Mouse (Mus musculus): ENCODE measurements around the gene B3galt4. TPM values are rescaled to one million over a fixed set of nuclear protein-coding genes. Genes with fewer than 3 reads are reported as not detected.

B3galt4 gene
- polyA plus RNA-seq, 1 experiment from 2014 or later, result 10.4 TPM

DNA sequence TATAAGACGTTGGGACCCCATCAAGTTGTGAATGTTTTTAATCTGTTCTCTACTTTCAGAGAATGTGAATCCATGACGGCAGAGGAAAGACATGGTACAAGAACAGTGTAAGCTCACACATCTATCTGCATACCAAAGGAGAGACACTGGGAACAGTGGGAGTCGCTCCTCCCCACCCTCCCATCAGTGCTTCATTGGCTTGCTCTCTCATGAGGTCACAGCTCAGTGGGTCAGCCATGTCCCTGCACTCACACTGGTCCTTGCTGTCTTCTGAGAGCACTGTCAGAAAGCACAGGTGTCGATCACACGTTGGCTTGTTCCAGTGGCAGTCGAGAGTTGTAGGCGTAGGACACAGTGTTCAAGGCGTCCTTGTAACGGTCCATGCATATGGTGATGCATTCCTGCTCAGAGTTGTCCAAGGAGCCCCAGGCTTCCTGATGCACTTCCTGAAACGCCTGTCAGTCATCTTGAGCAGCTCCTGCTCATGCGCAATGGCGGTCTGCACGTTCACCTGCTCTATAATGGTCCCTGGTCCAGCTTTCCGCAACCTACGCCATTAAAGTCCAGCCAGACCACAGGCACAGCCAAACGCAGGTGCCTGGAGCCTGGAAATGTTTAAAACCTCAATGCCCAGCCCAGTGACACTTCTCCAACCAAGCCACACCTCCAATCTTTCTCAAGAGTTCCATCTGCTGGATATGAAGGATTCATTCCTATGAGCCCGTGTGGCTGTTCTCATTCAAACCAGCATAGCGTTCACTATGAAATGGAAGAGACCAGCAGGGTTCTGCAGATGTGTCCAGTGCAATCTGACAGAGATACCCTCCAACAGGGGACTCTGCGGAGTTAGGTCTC lies 29.1 kb upstream of the B3galt4 start:
- Histone ChIP-seq H3K9ac (replicated peaks) (no peak overlapping the region), H3K4me3 (peak overlapping the region; percentile 59; the same call in 1 of the 2 replicates), H3K27me3 (peaks cover 45% of the 10 kb centered on the region), H3K36me3 (no peaks in the 10 kb centered on the region), H3K9me3 (no peaks in the 10 kb centered on the region), H3K4me2 (replicated peaks) (peak overlapping the region; percentile 54; the same call in 1 of the 2 replicates), H3K27ac (replicated peaks) (peak overlapping the region; percentile 97), H3K4me1 (peaks cover 20% of the 10 kb centered on the region)
- no peak for ATAC-seq (replicated peaks)
- 80% methylated on average over 19 of the region's 19 CpGs for WGBS

DNA sequence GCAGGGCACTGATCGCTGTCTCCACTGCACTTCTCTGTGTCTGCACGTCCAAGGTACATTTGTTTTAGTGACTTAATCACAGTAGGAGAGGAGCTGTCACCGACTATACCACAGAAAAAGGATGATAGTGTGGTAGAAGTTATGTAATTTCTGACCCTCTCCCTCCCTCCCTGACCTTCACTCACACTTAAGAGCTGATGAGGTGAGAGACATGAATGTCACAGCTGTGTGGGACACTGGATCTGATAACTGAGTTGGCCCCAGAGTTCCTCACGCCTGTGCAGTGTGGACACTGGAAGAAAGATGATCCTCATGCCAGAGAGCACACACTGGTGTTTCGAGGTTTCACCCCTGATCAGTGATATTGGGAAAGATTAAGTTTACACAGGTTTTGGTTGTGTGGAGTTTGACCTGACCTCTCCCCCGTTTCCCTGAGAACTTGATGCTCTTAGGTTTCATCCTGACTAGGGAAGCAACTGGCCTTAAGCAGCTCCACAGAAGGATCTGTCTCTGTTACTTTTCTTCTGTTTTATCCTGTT lies 28.3 kb upstream of the B3galt4 start:
- H3K4me3 ChIP-seq, result no peak overlapping the region
- WGBS, result 79% methylated on average over 6 of the region's 6 CpGs
- H3K9me3 ChIP-seq, result no peaks in the 10 kb centered on the region
- H3K36me3 ChIP-seq, result no peaks in the 10 kb centered on the region
- H3K4me2 ChIP-seq (replicated peaks), result no peak overlapping the region
- no peak overlapping the region for H3K27ac ChIP-seq (replicated peaks)
- H3K9ac ChIP-seq (replicated peaks), result no peak overlapping the region
- H3K27me3 ChIP-seq, result peaks cover 45% of the 10 kb centered on the region
- H3K4me1 ChIP-seq, result peaks cover 20% of the 10 kb centered on the region
- ATAC-seq (replicated peaks), result no peak

DNA sequence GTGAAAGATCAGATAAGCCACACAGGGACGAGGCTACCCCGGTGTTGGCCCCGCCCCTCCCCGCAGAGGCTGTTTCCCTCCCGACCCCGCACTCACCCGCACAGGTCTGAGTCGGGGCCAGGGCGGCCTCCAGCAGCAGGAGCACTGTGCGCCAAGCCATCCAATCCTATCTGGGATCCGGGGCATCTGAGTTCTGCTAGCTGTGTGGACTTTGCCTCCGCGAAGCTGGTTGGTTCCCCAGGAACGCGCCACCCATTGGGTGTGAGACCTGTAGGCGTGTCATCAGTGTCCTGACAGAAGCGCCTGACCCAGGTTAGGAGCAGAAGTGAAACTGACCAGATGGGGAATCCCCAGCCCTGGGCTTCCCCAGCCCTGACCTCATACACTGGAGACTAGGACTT lies 27.3 kb upstream of the B3galt4 start:
- H3K4me1 ChIP-seq, result peaks cover 20% of the 10 kb centered on the region
- H3K9me3 ChIP-seq, result no peaks in the 10 kb centered on the region
- H3K27me3 ChIP-seq, result peaks cover 45% of the 10 kb centered on the region
- no peak overlapping the region for H3K9ac ChIP-seq (replicated peaks)
- peak overlapping the region; percentile 35 for H3K4me3 ChIP-seq
- no peak for ATAC-seq (replicated peaks)
- no peaks in the 10 kb centered on the region for H3K36me3 ChIP-seq
- peak overlapping the region; percentile 52 for H3K4me2 ChIP-seq (replicated peaks)
- no peak overlapping the region for H3K27ac ChIP-seq (replicated peaks)
- WGBS, result under 1% methylated on average over 17 of the region's 17 CpGs

DNA sequence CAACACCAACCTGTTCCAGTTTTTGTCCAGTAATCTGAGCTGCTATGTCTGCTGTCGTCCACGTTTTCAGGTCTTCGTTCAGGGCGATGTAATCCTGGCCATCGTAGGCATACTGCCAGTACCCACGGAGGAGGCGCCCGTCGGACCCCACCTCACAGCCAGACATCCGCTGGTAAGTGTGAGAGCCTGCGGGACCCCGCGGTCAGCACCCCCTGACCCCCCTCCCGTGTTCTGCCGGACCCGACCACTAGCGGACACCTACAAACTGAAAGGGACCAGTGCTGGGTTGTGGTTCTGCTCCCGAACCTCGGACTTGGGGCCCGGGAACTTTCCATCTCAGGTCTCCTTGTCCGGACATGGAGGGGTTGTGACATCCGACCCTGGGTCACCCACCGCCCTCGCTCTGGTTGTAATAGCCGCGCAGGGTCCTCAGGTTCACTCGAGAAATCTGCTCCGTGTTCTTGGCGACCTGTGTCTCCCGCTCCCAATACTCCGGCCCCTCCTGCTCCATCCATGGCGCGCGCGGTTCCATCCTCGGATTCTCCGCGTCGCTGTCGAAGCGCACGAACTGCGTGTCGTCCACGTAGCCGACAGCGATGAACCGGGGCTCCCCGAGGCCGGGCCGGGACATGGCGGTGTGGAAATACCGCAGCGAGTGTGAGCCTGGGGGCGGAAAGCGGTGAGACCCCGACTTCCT lies 26.7 kb upstream of the B3galt4 start:
- no peak for ATAC-seq (replicated peaks)
- Histone ChIP-seq H3K9me3 (no peaks in the 10 kb centered on the region), H3K27me3 (peaks cover 45% of the 10 kb centered on the region), H3K27ac (replicated peaks) (no peak overlapping the region), H3K9ac (replicated peaks) (peak overlapping the region; percentile 30; the same call in 1 of the 2 replicates), H3K36me3 (no peaks in the 10 kb centered on the region), H3K4me2 (replicated peaks) (peak overlapping the region; percentile 52), H3K4me3 (peak overlapping the region; percentile 35), H3K4me1 (peaks cover 20% of the 10 kb centered on the region)
- WGBS, result 2% methylated on average over 57 of the region's 57 CpGs

DNA sequence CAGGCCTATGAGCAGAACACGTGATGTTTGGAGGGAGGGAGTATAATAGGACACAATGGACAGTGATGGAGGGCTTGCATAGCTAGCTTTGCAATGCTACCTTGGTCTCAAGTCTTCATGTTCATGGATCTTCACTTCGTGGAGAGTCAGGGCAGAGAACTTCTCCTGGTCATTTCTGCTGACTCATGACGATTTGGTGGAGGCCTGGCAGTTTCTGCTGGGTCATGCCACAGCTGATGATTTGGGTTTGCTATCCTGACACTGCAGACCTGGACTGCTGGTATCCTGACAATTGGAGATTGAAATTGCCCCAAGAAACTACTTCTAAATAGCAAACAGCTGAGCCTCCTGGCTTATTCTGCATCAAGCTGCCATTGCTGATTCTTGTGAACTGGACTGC lies 22.3 kb upstream of the B3galt4 start:
- WGBS, result 64% methylated on average over 3 of the region's 3 CpGs
- Histone ChIP-seq H3K4me3 (no peak overlapping the region), H3K9me3 (no peaks in the 10 kb centered on the region), H3K27ac (replicated peaks) (no peak overlapping the region), H3K4me1 (peaks cover 5% of the 10 kb centered on the region), H3K4me2 (replicated peaks) (no peak overlapping the region), H3K36me3 (no peaks in the 10 kb centered on the region), H3K27me3 (peaks cover 31% of the 10 kb centered on the region), H3K9ac (replicated peaks) (no peak overlapping the region)
- no peak for ATAC-seq (replicated peaks)

GRCm38 (mm10) chr17:33972691-33973090 lies 21.4 kb upstream of the B3galt4 start:
- Histone ChIP-seq H3K4me3 (no peak overlapping the region), H3K27ac (replicated peaks) (no peak overlapping the region), H3K27me3 (peaks cover 22% of the 10 kb centered on the region), H3K36me3 (no peaks in the 10 kb centered on the region), H3K4me2 (replicated peaks) (no peak overlapping the region), H3K9me3 (no peaks in the 10 kb centered on the region), H3K9ac (replicated peaks) (no peak overlapping the region), H3K4me1 (no peaks in the 10 kb centered on the region)
- ATAC-seq (replicated peaks), result no peak
- WGBS, result 12% methylated on average over 1 of the region's 1 CpGs

DNA sequence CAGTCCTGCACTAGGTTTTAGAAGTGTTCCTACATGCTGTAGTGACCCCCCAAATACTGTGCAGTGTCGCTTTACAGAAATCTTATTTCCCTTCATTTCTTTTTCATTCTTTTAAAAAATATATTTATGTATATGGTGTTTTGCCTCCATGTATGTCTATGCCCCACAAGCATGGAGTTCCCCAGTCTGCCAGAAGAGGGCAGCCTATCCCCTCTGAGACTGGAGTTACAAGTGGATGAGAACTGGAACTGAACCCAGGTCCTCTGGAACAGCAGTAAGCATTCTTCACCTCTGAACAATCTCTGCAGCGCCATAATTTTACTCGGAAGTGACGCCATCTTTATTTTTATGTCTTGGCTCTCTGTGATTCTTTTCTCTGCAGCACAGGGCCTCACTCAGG lies 18.1 kb upstream of the B3galt4 start:
- H3K4me3 ChIP-seq, result no peak overlapping the region
- H3K9me3 ChIP-seq, result no peaks in the 10 kb centered on the region
- no peak overlapping the region for H3K4me2 ChIP-seq (replicated peaks)
- ATAC-seq (replicated peaks), result no peak
- no peak overlapping the region for H3K9ac ChIP-seq (replicated peaks)
- 77% methylated on average over 4 of the region's 4 CpGs for WGBS
- no peaks in the 10 kb centered on the region for H3K4me1 ChIP-seq
- H3K36me3 ChIP-seq, result peaks cover 18% of the 10 kb centered on the region
- H3K27ac ChIP-seq (replicated peaks), result no peak overlapping the region
- H3K27me3 ChIP-seq, result peaks cover 5% of the 10 kb centered on the region; the same call in 1 of the 2 replicates

GRCm38 (mm10) chr17:33968927-33969326 lies 17.6 kb upstream of the B3galt4 start:
- Histone ChIP-seq H3K4me3 (no peak overlapping the region), H3K27ac (replicated peaks) (no peak overlapping the region), H3K9me3 (no peaks in the 10 kb centered on the region), H3K9ac (replicated peaks) (no peak overlapping the region), H3K4me2 (replicated peaks) (no peak overlapping the region), H3K4me1 (no peaks in the 10 kb centered on the region), H3K27me3 (peaks cover 5% of the 10 kb centered on the region; the same call in 1 of the 2 replicates), H3K36me3 (peaks cover 18% of the 10 kb centered on the region)
- peak; percentile 71 for ATAC-seq (replicated peaks)
- 31% methylated on average over 5 of the region's 5 CpGs for WGBS

- Histone ChIP-seq H3K4me1 (no peaks in the 10 kb centered on the region), H3K9ac (replicated peaks) (no peak overlapping the region), H3K9me3 (no peaks in the 10 kb centered on the region), H3K27ac (replicated peaks) (no peak overlapping the region), H3K4me3 (no peak overlapping the region), H3K36me3 (peaks cover 21% of the 10 kb centered on the region), H3K27me3 (peaks cover 5% of the 10 kb centered on the region; the same call in 1 of the 2 replicates), H3K4me2 (replicated peaks) (no peak overlapping the region)
- 5% methylated on average over 9 of the region's 9 CpGs for WGBS
- peak; percentile 70 for ATAC-seq (replicated peaks)
Observed at GRCm38 (mm10) chr17:33968489-33968888, 17.2 kb upstream of the B3galt4 start.

DNA sequence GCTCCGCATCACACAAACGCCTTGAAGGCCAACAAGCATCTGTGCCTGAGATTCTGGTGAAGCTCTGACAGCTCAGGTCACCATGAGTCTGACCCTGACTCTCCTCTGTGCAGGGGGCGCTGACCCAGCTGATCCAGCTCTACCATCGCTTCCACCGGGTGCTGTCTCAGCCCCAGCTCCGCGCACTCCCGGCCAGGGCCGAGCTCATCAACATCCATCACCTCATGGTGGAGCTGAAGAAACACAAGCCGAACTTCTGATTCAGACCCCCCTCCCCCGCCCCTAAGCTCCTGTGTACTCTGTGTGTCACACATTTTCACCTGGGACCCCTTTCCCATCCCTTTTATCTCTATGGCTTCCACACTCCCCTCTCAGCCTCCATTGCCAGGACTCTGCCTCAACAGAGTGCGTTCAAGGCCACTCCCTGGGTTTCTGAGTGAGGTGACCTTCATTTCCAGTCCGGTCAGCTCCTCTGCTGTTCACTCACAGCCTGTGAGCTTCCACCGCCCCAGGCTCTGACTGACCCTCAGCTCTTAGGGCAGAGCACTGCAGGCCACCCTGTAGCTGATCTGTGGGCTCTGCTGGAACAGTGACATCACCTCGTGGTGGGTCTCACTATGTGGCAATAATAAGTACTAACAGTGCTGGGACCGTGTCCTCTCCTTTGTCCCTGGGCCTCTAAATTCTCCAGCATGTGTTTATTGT lies 14.7 kb upstream of the B3galt4 start:
- Histone ChIP-seq H3K27ac (replicated peaks) (no peak overlapping the region), H3K36me3 (peaks cover 44% of the 10 kb centered on the region), H3K4me1 (no peaks in the 10 kb centered on the region), H3K27me3 (no peaks in the 10 kb centered on the region), H3K9me3 (no peaks in the 10 kb centered on the region), H3K4me2 (replicated peaks) (no peak overlapping the region), H3K4me3 (no peak overlapping the region), H3K9ac (replicated peaks) (no peak overlapping the region)
- 91% methylated on average over 16 of the region's 16 CpGs for WGBS
- ATAC-seq (replicated peaks), result no peak

DNA sequence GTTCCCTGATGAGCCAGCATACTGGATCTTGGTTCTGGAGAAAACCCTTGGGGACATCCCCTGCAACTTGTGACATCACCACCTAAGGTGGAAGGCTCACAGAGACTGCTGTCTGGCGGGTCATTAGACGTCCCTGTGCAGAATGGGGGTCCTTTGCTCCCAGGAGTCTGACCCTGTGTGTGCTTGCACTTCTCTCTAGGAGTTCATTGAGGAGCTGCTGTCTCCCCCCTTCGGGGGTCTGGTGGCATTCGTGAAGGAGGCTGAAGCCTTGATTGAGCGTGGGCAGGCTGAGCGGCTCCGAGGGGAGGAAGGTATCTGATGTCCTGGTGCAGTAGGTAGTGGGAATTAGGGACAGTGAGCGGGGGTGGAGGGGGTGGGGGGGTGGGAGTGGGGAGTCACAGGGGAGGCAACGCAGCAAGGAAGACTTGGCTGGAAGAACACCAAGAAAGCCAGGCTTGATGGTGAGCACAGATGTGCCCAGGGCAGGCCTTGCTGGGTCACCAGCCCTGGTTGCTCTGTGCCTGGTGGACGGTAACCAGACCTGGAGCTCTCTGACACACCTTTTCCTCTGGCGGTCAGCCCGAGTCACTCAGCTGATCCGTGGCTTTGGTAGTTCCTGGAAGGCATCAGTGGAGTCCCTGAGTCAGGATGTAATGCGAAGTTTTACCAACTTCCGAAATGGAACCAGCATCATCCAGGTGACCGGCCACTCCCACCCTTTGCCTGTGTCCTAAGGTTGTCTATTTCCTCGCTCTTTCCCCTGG lies 14.0 kb upstream of the B3galt4 start:
- H3K27ac ChIP-seq (replicated peaks), result no peak overlapping the region
- H3K4me3 ChIP-seq, result no peak overlapping the region
- ATAC-seq (replicated peaks), result no peak
- 89% methylated on average over 17 of the region's 17 CpGs for WGBS
- peaks cover 50% of the 10 kb centered on the region for H3K36me3 ChIP-seq
- no peaks in the 10 kb centered on the region for H3K4me1 ChIP-seq
- no peaks in the 10 kb centered on the region for H3K9me3 ChIP-seq
- no peak overlapping the region for H3K9ac ChIP-seq (replicated peaks)
- H3K27me3 ChIP-seq, result no peaks in the 10 kb centered on the region
- no peak overlapping the region for H3K4me2 ChIP-seq (replicated peaks)
